Comparison of ENCODE assay signal across 29 mouse cellular contexts in genomic region chr15:28129536-28129935, GRCm38 (mm10).
"Had no signal": no experiment of that assay in that cellular context is flagged by ENCODE, and none has a peak within 500 bp of the region (broad histone marks: within the 10 kb centered on the region; RNA-seq: fewer than 3 reads in every experiment).

No protein-coding gene starts in this region.

- H3K27me3 ChIP-seq: heart, embryonic 12.5 days; heart, embryonic 13.5 days; heart, embryonic 15.5 days; hindbrain, embryonic 12.5 days; hindbrain, embryonic 13.5 days; hindbrain, embryonic 15.5 days; intestine, embryonic 15.5 days; kidney, embryonic 15.5 days had no signal

- H3K4me1 ChIP-seq: hindbrain, embryonic 10.5 days; hindbrain, embryonic 15.5 days; intestine, embryonic 15.5 days had no signal

- H3K9ac ChIP-seq: heart, embryonic 12.5 days; heart, embryonic 13.5 days; heart, embryonic 15.5 days; hindbrain, embryonic 12.5 days; hindbrain, embryonic 13.5 days; hindbrain, embryonic 14.5 days; hindbrain, embryonic 15.5 days; intestine, embryonic 15.5 days; kidney, embryonic 15.5 days had no signal

- H3K4me3 ChIP-seq: heart, embryonic 12.5 days; heart, embryonic 13.5 days; heart, embryonic 15.5 days; hindbrain, embryonic 10.5 days; hindbrain, embryonic 12.5 days; hindbrain, embryonic 13.5 days; hindbrain, embryonic 15.5 days; intestine, embryonic 15.5 days; kidney, embryonic 15.5 days; layer of hippocampus, adult 2 months; left cerebral cortex, adult 2 months had no signal

- H3K36me3 ChIP-seq: heart, embryonic 12.5 days; heart, embryonic 13.5 days; heart, embryonic 15.5 days; hindbrain, embryonic 10.5 days; hindbrain, embryonic 12.5 days; hindbrain, embryonic 13.5 days; hindbrain, embryonic 15.5 days; intestine, embryonic 15.5 days; kidney, embryonic 15.5 days had no signal

- H3K27ac ChIP-seq: heart, embryonic 13.5 days; heart, embryonic 15.5 days; hindbrain, embryonic 10.5 days; hindbrain, embryonic 12.5 days; hindbrain, embryonic 13.5 days; hindbrain, embryonic 14.5 days; hindbrain, embryonic 15.5 days; hindbrain, postnatal 0 days; intestine, embryonic 15.5 days; kidney, embryonic 15.5 days; kidney, postnatal 0 days; layer of hippocampus, adult 2 months; left cerebral cortex, adult 2 months had no signal

- DNase-seq: heart, postnatal 10 days; heart, postnatal 14 days; heart, postnatal 36 days; kidney, adult 11 months; kidney, adult 18-20 months; kidney, adult 2 months; kidney, adult 8-10 months; kidney, adult 9 months; kidney, postnatal 10 days; kidney, postnatal 14 days; kidney, postnatal 25 days; kidney, postnatal 36 days; kidney, postnatal 4 days; layer of hippocampus, adult 9-11 months; layer of hippocampus, postnatal 36 days had no signal

- H3K9me3 ChIP-seq: heart, embryonic 13.5 days; heart, embryonic 15.5 days; hindbrain, embryonic 10.5 days; hindbrain, embryonic 12.5 days; hindbrain, embryonic 13.5 days; hindbrain, embryonic 15.5 days; intestine, embryonic 15.5 days; kidney, embryonic 15.5 days had no signal
